Mouse (Mus musculus) liver, embryonic 14.5 days (tissue): ENCODE measurements at regions not wholly inside any gene's neighbourhood (a gene's known extent, or its start where the extent isn't known, plus 50 kb on each side); places are given as distances from the start of the nearest gene placed in this dataset.

Source experiments
- ATAC-seq: fragments of 200-750 bp; cut with Nextera tagmentation; 2 replicates; pipeline ENCODE4 v1.8.0; 2017; ENCODE audit warnings: moderate number of reproducible peaks, mild to moderate bottlenecking, moderate library complexity; ENCODE audit not compliant: insufficient read depth
- DNase-seq, 3 experiments: peaks; one replicate each; pipeline ENCODE4 v3.0.0-alpha.2; 2012 to 2013; ENCODE audit warnings: low read depth in 3 of 3, low spot score in 3 of 3
- H3K27ac ChIP-seq: fragments of 300-500 bp; sonication (generic); 2 replicates; pipeline ENCODE4 v1.5.1; 2014; ENCODE audit warnings: moderate library complexity, mild to moderate bottlenecking, control low read depth, inconsistent platforms
- H3K27me3 ChIP-seq: fragments of 300-500 bp; sonication (generic); 2 replicates; pipeline ENCODE4 v1.6.1; 2014; ENCODE audit warnings: mild to moderate bottlenecking, low read length, moderate library complexity; ENCODE audit not compliant: control insufficient read depth, insufficient read depth
- H3K36me3 ChIP-seq: fragments of 300-500 bp; sonication (generic); replicated peaks from 2 replicates; pipeline ENCODE4 v1.6.1; 2014; ENCODE audit warnings: low read depth; ENCODE audit not compliant: control insufficient read depth, insufficient read depth
- H3K4me1 ChIP-seq, 2 experiments: fragments of 200-500 bp in 1 of 2; fragments of 300-500 bp in 1 of 2; sonication (generic) in 1 of 2; replicated peaks; 2 replicates each; pipeline ENCODE4 v1.6.1; 2012 to 2014; ENCODE audit warnings: antibody characterized with exemption in 1 of 2, inconsistent platforms in 1 of 2, low read length in 1 of 2; ENCODE audit not compliant: control insufficient read depth in 2 of 2, insufficient read depth in 2 of 2
- H3K4me2 ChIP-seq: fragments of 300-500 bp; sonication (generic); 2 replicates; pipeline ENCODE4 v1.6.1; 2014; ENCODE audit warnings: low read depth, mild to moderate bottlenecking, control low read depth, moderate library complexity
- H3K4me3 ChIP-seq, 2 experiments: fragments of 200-500 bp in 1 of 2; fragments of 300-500 bp in 1 of 2; sonication (generic) in 1 of 2; 2 replicates each; pipeline ENCODE4 v1.5.1; 2012 to 2014; ENCODE audit warnings: low read depth in 2 of 2, low read length in 2 of 2, mild to moderate bottlenecking in 2 of 2, control low read depth in 1 of 2, inconsistent platforms in 1 of 2, moderate library complexity in 1 of 2; ENCODE audit not compliant: insufficient read depth in 1 of 2
- H3K9ac ChIP-seq: fragments of 300-500 bp; sonication (generic); replicated peaks from 2 replicates; pipeline ENCODE4 v1.6.1; 2014; ENCODE audit warnings: mild to moderate bottlenecking, control low read depth, moderate library complexity
- H3K9me3 ChIP-seq: fragments of 300-500 bp; sonication (generic); 2 replicates; pipeline ENCODE4 v1.6.1; 2016; ENCODE audit warnings: low read length, mixed read lengths; ENCODE audit not compliant: control insufficient read depth
- CTCF ChIP-seq: IDR thresholded peaks from 2 replicates; pipeline ENCODE4 v1.5.1; 2016; ENCODE audit warnings: antibody characterized with exemption, low read depth, control low read depth
- EP300 ChIP-seq: IDR thresholded peaks from 2 replicates; pipeline ENCODE4 v1.6.1; 2016; ENCODE audit warnings: antibody characterized with exemption, low read depth
- WGBS: fragments of 180-500 bp; shearing (Covaris S2); extraction: QIAGEN DNeasy Blood & Tissue Kit; methylation state at CpG from one replicate; pipeline ENCODE4 v1.1.7; 2014; ENCODE audit not compliant: insufficient replicate concordance; 5-methylcytosine and 5-hydroxymethylcytosine counted together

DNA sequence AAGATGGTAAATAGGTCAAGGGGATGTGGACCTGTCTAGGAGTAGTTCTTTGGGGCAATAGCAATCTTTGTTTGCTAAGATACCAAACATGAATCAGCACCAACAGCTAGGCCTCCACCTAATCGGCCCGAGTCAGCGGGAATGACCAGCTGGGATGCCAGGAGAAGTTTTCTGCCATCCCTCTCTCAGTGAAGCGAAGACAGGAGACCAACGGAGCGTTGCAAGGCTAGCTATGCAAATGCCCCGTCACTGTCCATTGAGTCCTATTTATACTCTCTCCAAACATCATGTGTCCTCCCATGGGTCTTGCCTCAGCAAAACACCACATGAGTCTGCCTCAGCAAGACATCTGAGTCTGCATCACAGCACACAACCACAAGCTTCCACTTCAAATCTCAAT is 439.7 kb upstream of the Auts2 start:
- no peak overlapping the region for H3K4me3 ChIP-seq
- no peak overlapping the region for H3K27ac ChIP-seq
- no peak overlapping the region for H3K4me2 ChIP-seq
- 62% methylated on average over 7 of the region's 7 CpGs for WGBS
- no peaks in the 10 kb centered on the region for H3K27me3 ChIP-seq
- no peaks in the 10 kb centered on the region for H3K36me3 ChIP-seq
- TF ChIP-seq CTCF (no peak), EP300 (no peak)
- no peaks in the 10 kb centered on the region for H3K4me1 ChIP-seq
- no peaks in the 10 kb centered on the region for H3K9me3 ChIP-seq
- no peak overlapping the region for H3K9ac ChIP-seq
- DNase-seq: no peak
- no peak for ATAC-seq

DNA sequence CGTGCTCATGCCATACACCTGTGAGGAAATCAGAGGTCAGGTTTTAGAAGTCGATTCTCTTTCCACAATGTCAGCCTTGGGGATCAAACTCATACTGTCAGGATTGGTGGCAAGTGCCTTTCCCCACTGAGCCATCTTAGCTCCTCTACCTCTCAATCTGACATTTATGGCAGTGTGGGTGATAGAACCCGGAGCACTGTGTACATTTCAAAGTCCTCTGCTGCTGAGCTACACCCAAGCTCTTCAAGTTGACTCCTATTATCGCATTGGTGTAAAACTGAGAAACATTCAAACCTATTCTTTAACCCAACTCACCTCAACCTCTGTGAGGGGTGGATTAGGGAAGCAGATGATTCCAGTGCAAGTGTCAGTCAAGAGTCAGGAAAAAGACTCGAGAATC is 435.9 kb upstream of the Auts2 start:
- no peaks in the 10 kb centered on the region for H3K9me3 ChIP-seq
- no peak overlapping the region for H3K4me3 ChIP-seq
- ATAC-seq (no peak), DNase-seq (no peak)
- H3K4me1 ChIP-seq: no peaks in the 10 kb centered on the region
- WGBS: 54% methylated on average over 5 of the region's 5 CpGs
- H3K4me2 ChIP-seq: no peak overlapping the region
- TF ChIP-seq CTCF (no peak), EP300 (no peak)
- H3K27me3 ChIP-seq: no peaks in the 10 kb centered on the region
- no peaks in the 10 kb centered on the region for H3K36me3 ChIP-seq
- H3K9ac ChIP-seq: no peak overlapping the region
- no peak overlapping the region for H3K27ac ChIP-seq

DNA sequence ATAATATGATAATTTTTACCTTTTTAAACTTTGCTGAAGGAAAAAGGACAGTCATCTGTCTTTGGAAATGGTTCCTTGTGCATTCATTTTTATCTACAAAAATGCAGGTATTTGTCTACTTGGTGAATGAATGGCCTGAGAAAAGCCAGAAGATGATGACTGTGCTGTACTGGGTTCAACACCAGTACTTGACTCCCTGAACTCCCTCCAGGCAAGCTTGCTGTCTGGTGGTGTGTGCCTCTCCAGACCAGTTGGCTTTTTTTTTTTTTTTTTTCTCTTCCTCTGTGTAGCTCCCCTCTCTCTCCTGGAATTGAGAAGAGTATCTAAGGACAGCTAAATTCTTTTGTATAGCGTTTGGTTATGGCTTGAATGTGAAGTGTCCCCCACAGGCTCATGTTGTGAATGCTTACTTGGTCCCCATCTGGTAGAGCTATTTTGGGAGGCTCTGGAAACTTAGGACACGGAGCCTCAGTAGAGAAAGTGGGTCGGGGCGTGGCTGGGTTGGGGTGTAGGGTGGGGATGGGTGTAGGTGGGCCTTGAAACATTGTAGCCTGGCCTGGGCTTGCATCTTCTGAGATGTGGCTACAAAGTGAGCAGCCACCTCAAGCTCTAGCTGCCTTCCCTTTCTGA is 432.3 kb upstream of the Auts2 start:
- TF ChIP-seq CTCF: no peak
- TF ChIP-seq EP300: no peak
- DNase-seq: no peak
- no peaks in the 10 kb centered on the region for H3K9me3 ChIP-seq
- no peaks in the 10 kb centered on the region for H3K4me1 ChIP-seq
- no peaks in the 10 kb centered on the region for H3K27me3 ChIP-seq
- no peaks in the 10 kb centered on the region for H3K36me3 ChIP-seq
- H3K27ac ChIP-seq: no peak overlapping the region
- H3K4me2 ChIP-seq: no peak overlapping the region
- no peak overlapping the region for H3K4me3 ChIP-seq
- no peak for ATAC-seq
- H3K9ac ChIP-seq: no peak overlapping the region
- 60% methylated on average over 4 of the region's 4 CpGs for WGBS

DNA sequence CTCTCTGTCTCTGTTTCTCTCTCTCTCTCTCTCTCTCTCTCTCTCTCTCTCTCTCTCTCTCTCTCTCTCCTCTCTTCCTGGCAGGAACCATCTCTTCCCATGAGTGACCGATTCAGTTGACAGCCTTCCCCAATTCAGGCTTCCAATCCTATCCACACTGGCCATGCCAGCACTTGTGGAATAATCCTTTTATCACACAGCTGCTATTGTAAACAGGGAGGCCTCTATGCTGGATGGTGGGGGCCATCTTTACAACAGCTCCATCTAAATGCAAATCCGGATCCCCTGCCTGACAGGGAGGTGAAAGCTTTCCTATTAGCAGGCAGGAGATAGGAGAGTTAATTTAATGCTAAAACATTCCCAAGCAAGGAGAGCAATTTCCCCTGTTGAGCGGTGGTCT is 431.7 kb upstream of the Auts2 start:
- no peak for TF ChIP-seq CTCF
- DNase-seq (no peak), ATAC-seq (no peak)
- H3K9me3 ChIP-seq: no peaks in the 10 kb centered on the region
- H3K4me1 ChIP-seq: no peaks in the 10 kb centered on the region
- no peak overlapping the region for H3K9ac ChIP-seq
- no peak overlapping the region for H3K27ac ChIP-seq
- H3K36me3 ChIP-seq: no peaks in the 10 kb centered on the region
- H3K27me3 ChIP-seq: no peaks in the 10 kb centered on the region
- WGBS: 28% methylated on average over 3 of the region's 3 CpGs
- no peak overlapping the region for H3K4me2 ChIP-seq
- H3K4me3 ChIP-seq: no peak overlapping the region

- WGBS: 63% methylated on average over 7 of the region's 7 CpGs
- ATAC-seq: no peak
- no peak for TF ChIP-seq EP300
- no peak for TF ChIP-seq CTCF
These were observed 427.9 kb upstream of the Auts2 start for GRCm38 (mm10) chr5:132971046-132971445.

More at GRCm38 (mm10) chr5:132971046-132971445, 427.9 kb upstream of the Auts2 start:
- H3K4me2 ChIP-seq: no peak overlapping the region
- no peak for DNase-seq
- no peak overlapping the region for H3K27ac ChIP-seq
- H3K9me3 ChIP-seq: no peaks in the 10 kb centered on the region
- H3K36me3 ChIP-seq: no peaks in the 10 kb centered on the region
- no peaks in the 10 kb centered on the region for H3K27me3 ChIP-seq
- H3K9ac ChIP-seq: no peak overlapping the region
- no peaks in the 10 kb centered on the region for H3K4me1 ChIP-seq
- H3K4me3 ChIP-seq: no peak overlapping the region
